Mouse (Mus musculus) inflammation-experienced regulatory T-cells, adult 16 weeks (primary cell): ENCODE results near the gene Adgrl1. TPM values are rescaled to one million over a fixed set of nuclear protein-coding genes. Genes with fewer than 3 reads are reported as not detected.

Source experiments
- polyA plus RNA-seq: library from polyadenylated mRNA; unstranded; fragments of 100-300 nt; shearing (Covaris generic); gene quantifications from one replicate; pipeline ENCODE4 v1.2.1, GENCODE M21; 2017

The Adgrl1 gene
- polyA plus RNA-seq = 3.2 TPM

GRCm38 (mm10) chr8:83899363-83900252, at the start of gene Adgrl1:
Adgrl1 (plus strand) TSS chr8:83900105.

GRCm38 (mm10) chr8:83955106-83955957, 55.4 kb downstream of the Adgrl1 start, which contains the start of the genes Gm10644 and Asf1b:
Gm10644 (minus strand) TSS chr8:83955205.
Asf1b (plus strand) TSS chr8:83955507.

DNA sequence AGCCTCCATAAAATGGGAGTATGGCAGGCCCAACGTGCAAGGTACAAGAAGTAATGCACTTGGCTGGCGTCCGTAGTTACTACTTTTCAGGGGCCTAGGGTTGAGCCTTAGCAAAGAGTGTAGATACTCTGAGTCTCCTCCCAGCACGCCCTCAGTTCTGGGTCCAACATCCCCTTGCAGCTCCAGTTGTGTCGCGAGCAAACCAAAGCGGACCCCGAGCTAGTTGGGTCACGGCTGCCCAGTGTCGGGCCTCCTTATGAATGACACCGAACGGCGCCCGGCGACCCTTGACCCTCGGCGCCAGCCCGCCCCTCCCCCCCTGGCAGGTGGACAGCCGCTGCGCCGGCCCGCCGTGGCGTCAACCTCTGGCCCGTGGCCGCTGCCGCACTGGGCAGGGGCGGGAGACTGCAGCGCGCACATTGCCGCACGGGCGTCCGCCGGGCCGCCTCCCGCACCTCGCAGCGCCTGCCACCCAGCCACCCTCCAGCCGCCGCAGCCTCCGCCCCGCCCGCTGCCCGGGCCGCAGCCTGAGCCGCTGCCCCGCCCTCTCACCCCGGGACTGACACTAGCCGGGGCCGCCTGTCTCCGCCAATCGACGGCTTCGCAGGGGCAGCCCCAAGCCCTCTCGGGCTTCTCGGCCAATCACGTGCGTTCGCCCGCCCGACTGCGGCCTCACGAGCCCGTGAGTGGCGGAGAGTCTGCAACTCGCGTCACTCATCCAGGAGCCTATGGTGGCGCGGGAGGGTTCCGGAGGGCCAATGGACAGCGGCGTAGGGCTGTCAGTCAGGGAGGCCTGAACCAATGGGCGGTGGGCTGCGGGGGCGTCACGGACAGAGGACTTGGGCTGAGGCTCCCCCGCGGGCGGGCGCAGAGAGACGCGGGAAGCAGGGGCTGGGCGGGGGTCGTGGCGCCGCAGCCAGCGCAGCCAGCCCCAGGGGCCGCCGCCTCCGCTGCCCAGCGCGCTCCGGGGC, 72.5 kb downstream of the Adgrl1 start, which contains the start of gene Prkaca:
TSS of gene Prkaca (plus strand) at position 844 of the 971 bp plus-strand sequence.

Other genes starting within 250 kb of the Adgrl1 start
- gene Gipc1, start 247.4 kb upstream of the Adgrl1 start, polyA plus RNA-seq = 74.0 TPM
- 0.39 TPM for gene Ptger1, start 233.4 kb upstream of the Adgrl1 start, polyA plus RNA-seq
- 20.7 TPM for gene Pkn1, start 200.9 kb upstream of the Adgrl1 start, polyA plus RNA-seq
- gene Ddx39, start 184.9 kb upstream of the Adgrl1 start, polyA plus RNA-seq = 201 TPM
- 568 TPM for gene Adgre5, start 158.8 kb upstream of the Adgrl1 start, polyA plus RNA-seq
- 0.94 TPM for gene Gm10644, start 55.1 kb downstream of the Adgrl1 start, polyA plus RNA-seq
- 26.9 TPM for gene Asf1b, start 55.4 kb downstream of the Adgrl1 start, polyA plus RNA-seq
- gene Prkaca, start 72.9 kb downstream of the Adgrl1 start, polyA plus RNA-seq = 2.1 TPM
- 1.5 TPM for gene Samd1, start 97.6 kb downstream of the Adgrl1 start, polyA plus RNA-seq
- gene 1700067K01Rik, start 101.4 kb downstream of the Adgrl1 start, polyA plus RNA-seq = 1.2 TPM
- gene 2210011C24Rik, start 112.1 kb downstream of the Adgrl1 start, polyA plus RNA-seq = 1.0 TPM
- gene Palm3, start 121.4 kb downstream of the Adgrl1 start, polyA plus RNA-seq = 4.5 TPM
- 435 TPM for gene Il27ra, start 142.5 kb downstream of the Adgrl1 start, polyA plus RNA-seq
- 136 TPM for gene Rln3, start 144.9 kb downstream of the Adgrl1 start, polyA plus RNA-seq
- 0.98 TPM for gene Gm10643, start 165.0 kb downstream of the Adgrl1 start, polyA plus RNA-seq
- gene Rfx1, start 166.7 kb downstream of the Adgrl1 start, polyA plus RNA-seq = 45.8 TPM
- gene Dcaf15, start 204.7 kb downstream of the Adgrl1 start, polyA plus RNA-seq = 28.9 TPM
- 24.7 TPM for gene Podnl1, start 225.9 kb downstream of the Adgrl1 start, polyA plus RNA-seq
- gene Cc2d1a, start 247.8 kb downstream of the Adgrl1 start, polyA plus RNA-seq = 63.0 TPM
- gene 4930432K21Rik, start 247.9 kb downstream of the Adgrl1 start, polyA plus RNA-seq = 2.4 TPM